Mouse (Mus musculus) heart, embryonic 11.5 days (tissue): ENCODE data around the gene Chic2. TPM values are rescaled to one million over a fixed set of nuclear protein-coding genes. Genes with fewer than 3 reads are reported as not detected.
A peak's percentile ranks its signal among the peaks of the same experiment; 100 is the strongest.

Experiments used
- ATAC-seq: fragments of 200-750 bp; cut with Nextera tagmentation; replicated peaks from 2 replicates; pipeline ENCODE4 v1.8.0; 2017; ENCODE audit warnings: moderate library complexity; ENCODE audit not compliant: insufficient number of reproducible peaks, low FRiP score, low TSS enrichment
- H3K27ac ChIP-seq: fragments of 300-500 bp; sonication (generic); 2 replicates; pipeline ENCODE4 v1.5.1; 2014; ENCODE audit warnings: mild to moderate bottlenecking, low read depth, low read length
- H3K27me3 ChIP-seq: fragments of 300-500 bp; sonication (generic); 2 replicates; pipeline ENCODE4 v1.6.1; 2014; ENCODE audit warnings: mild to moderate bottlenecking, low read length, mixed read lengths; ENCODE audit not compliant: control insufficient read depth, insufficient read depth
- H3K36me3 ChIP-seq: fragments of 300-500 bp; sonication (generic); 2 replicates; pipeline ENCODE4 v1.6.1; 2014; ENCODE audit warnings: mild to moderate bottlenecking, low read length, moderate library complexity, mixed read lengths; ENCODE audit not compliant: control insufficient read depth, insufficient read depth
- H3K4me1 ChIP-seq: fragments of 300-500 bp; sonication (generic); 2 replicates; pipeline ENCODE4 v1.6.1; 2014; ENCODE audit warnings: low read length; ENCODE audit not compliant: control insufficient read depth, insufficient read depth
- H3K4me2 ChIP-seq: fragments of 300-500 bp; sonication (generic); 2 replicates; pipeline ENCODE4 v1.6.1; 2014; ENCODE audit warnings: mild to moderate bottlenecking, moderate library complexity
- H3K4me3 ChIP-seq: fragments of 300-500 bp; sonication (generic); 2 replicates; pipeline ENCODE4 v1.5.1; 2014; ENCODE audit warnings: low read depth, low read length
- H3K9ac ChIP-seq: fragments of 300-500 bp; sonication (generic); 2 replicates; pipeline ENCODE4 v1.6.1; 2014; ENCODE audit warnings: mild to moderate bottlenecking, low read depth, low read length, moderate library complexity
- H3K9me3 ChIP-seq: fragments of 300-500 bp; sonication (generic); replicated peaks from 2 replicates; pipeline ENCODE4 v1.6.1; 2016; ENCODE audit warnings: low read length; ENCODE audit not compliant: control insufficient read depth
- whole genome bisulfite sequencing: fragments of 180-500 bp; shearing (Covaris S2); extraction: QIAGEN DNeasy Blood & Tissue Kit; methylation state at CpG from one replicate; pipeline ENCODE4 v1.1.7; 2014; ENCODE audit not compliant: insufficient replicate concordance; 5-methylcytosine and 5-hydroxymethylcytosine counted together
- polyA plus RNA-seq: library from polyadenylated mRNA; unstranded; fragments of >200 nt; fragmentation: Nextera tagmentation; extraction: Ambion mirVana; gene quantifications from 2 replicates; pipeline ENCODE4 v1.2.1, GENCODE M21; 2014

The Chic2 gene
- polyA plus RNA-seq, 1 experiment from 2014 or later = 28.7 TPM

GRCm38 (mm10) chr5:74960840-74961543 lies 83.6 kb downstream of the Chic2 start:
- no peaks in the 10 kb centered on the region for H3K36me3 ChIP-seq
- WGBS = 30% methylated on average over 14 of the region's 14 CpGs
- no peak for ATAC-seq
- H3K27ac ChIP-seq = no peak overlapping the region
- no peak overlapping the region for H3K4me3 ChIP-seq
- H3K4me1 ChIP-seq = peaks cover 17% of the 10 kb centered on the region
- peak overlapping the region; percentile 30 for H3K4me2 ChIP-seq
- peaks cover 6% of the 10 kb centered on the region; the same call in 1 of the 2 replicates for H3K27me3 ChIP-seq
- H3K9me3 ChIP-seq = no peaks in the 10 kb centered on the region
- H3K9ac ChIP-seq = no peak overlapping the region

- no peak for ATAC-seq
- no peak overlapping the region for H3K4me3 ChIP-seq
- H3K9me3 ChIP-seq = no peaks in the 10 kb centered on the region
- H3K9ac ChIP-seq = no peak overlapping the region
- H3K27ac ChIP-seq = no peak overlapping the region
- H3K4me2 ChIP-seq = peak overlapping the region; percentile 30
- H3K27me3 ChIP-seq = peaks cover 6% of the 10 kb centered on the region; the same call in 1 of the 2 replicates
- peaks cover 17% of the 10 kb centered on the region for H3K4me1 ChIP-seq
- WGBS = 46% methylated on average over 9 of the region's 9 CpGs
- no peaks in the 10 kb centered on the region for H3K36me3 ChIP-seq
Observed at GRCm38 (mm10) chr5:74960306-74960705, 84.3 kb downstream of the Chic2 start.

GRCm38 (mm10) chr5:74957293-74958076 lies 87.1 kb downstream of the Chic2 start:
- Histone ChIP-seq H3K4me3 (no peak overlapping the region), H3K9me3 (no peaks in the 10 kb centered on the region), H3K4me2 (no peak overlapping the region), H3K27me3 (peaks cover 9% of the 10 kb centered on the region; the same call in 1 of the 2 replicates), H3K9ac (no peak overlapping the region), H3K36me3 (no peaks in the 10 kb centered on the region), H3K4me1 (peaks cover 17% of the 10 kb centered on the region), H3K27ac (no peak overlapping the region)
- WGBS = 41% methylated on average over 10 of the region's 10 CpGs
- no peak for ATAC-seq

- H3K4me2 ChIP-seq = peak overlapping the region; percentile 48
- 0 out of 2 replicates have a peak overlapping the region, but pooled peaks have one; percentile 16 for H3K9ac ChIP-seq
- 13% methylated on average over 9 of the region's 9 CpGs for WGBS
- H3K4me3 ChIP-seq = no peak overlapping the region
- peaks cover 17% of the 10 kb centered on the region for H3K4me1 ChIP-seq
- ATAC-seq = no peak
- H3K36me3 ChIP-seq = no peaks in the 10 kb centered on the region
- H3K9me3 ChIP-seq = no peaks in the 10 kb centered on the region
- H3K27ac ChIP-seq = no peak overlapping the region
- H3K27me3 ChIP-seq = peaks cover 9% of the 10 kb centered on the region; the same call in 1 of the 2 replicates
Observed at GRCm38 (mm10) chr5:74956335-74956734, 88.2 kb downstream of the Chic2 start.

GRCm38 (mm10) chr5:74955565-74955964 lies 89.0 kb downstream of the Chic2 start:
- 92% methylated on average over 1 of the region's 1 CpGs for WGBS
- H3K4me3 ChIP-seq = no peak overlapping the region
- H3K9me3 ChIP-seq = no peaks in the 10 kb centered on the region
- H3K9ac ChIP-seq = no peak overlapping the region
- H3K27ac ChIP-seq = no peak overlapping the region
- H3K36me3 ChIP-seq = no peaks in the 10 kb centered on the region
- peaks cover 13% of the 10 kb centered on the region for H3K4me1 ChIP-seq
- peaks cover 7% of the 10 kb centered on the region; the same call in 1 of the 2 replicates for H3K27me3 ChIP-seq
- ATAC-seq = no peak
- no peak overlapping the region for H3K4me2 ChIP-seq

GRCm38 (mm10) chr5:74952938-74953337 lies 91.6 kb downstream of the Chic2 start:
- Histone ChIP-seq H3K9ac (no peak overlapping the region), H3K4me3 (no peak overlapping the region), H3K36me3 (no peaks in the 10 kb centered on the region), H3K27ac (no peak overlapping the region), H3K9me3 (no peaks in the 10 kb centered on the region), H3K27me3 (peaks cover 8% of the 10 kb centered on the region), H3K4me1 (peaks cover 8% of the 10 kb centered on the region), H3K4me2 (no peak overlapping the region)
- 41% methylated on average over 2 of the region's 2 CpGs for WGBS
- ATAC-seq = no peak

GRCm38 (mm10) chr5:74951375-74951774 lies 93.2 kb downstream of the Chic2 start:
- H3K4me3 ChIP-seq = no peak overlapping the region
- H3K9ac ChIP-seq = no peak overlapping the region
- H3K4me2 ChIP-seq = no peak overlapping the region
- H3K9me3 ChIP-seq = no peaks in the 10 kb centered on the region
- no peak for ATAC-seq
- peaks cover 11% of the 10 kb centered on the region for H3K27me3 ChIP-seq
- H3K36me3 ChIP-seq = no peaks in the 10 kb centered on the region
- WGBS = 72% methylated on average over 5 of the region's 5 CpGs
- H3K4me1 ChIP-seq = peaks cover 2% of the 10 kb centered on the region
- H3K27ac ChIP-seq = no peak overlapping the region

GRCm38 (mm10) chr5:74949298-74949697 lies 95.3 kb downstream of the Chic2 start:
- Histone ChIP-seq H3K9ac (no peak overlapping the region), H3K9me3 (no peaks in the 10 kb centered on the region), H3K4me3 (no peak overlapping the region), H3K27me3 (peaks cover 9% of the 10 kb centered on the region), H3K27ac (no peak overlapping the region), H3K4me2 (no peak overlapping the region), H3K36me3 (no peaks in the 10 kb centered on the region), H3K4me1 (peaks cover 5% of the 10 kb centered on the region; the same call in 1 of the 2 replicates)
- 63% methylated on average over 7 of the region's 7 CpGs for WGBS
- no peak for ATAC-seq
